Mouse (Mus musculus) CH12.LX (cell line): ENCODE results near the gene Myrip. TPM values are rescaled to one million over a fixed set of nuclear protein-coding genes. Genes with fewer than 3 reads are reported as not detected.

ENCODE experiments used
- DNase-seq: peaks from one replicate; pipeline ENCODE4 v3.0.0-alpha.2; 2013; ENCODE audit errors: extremely low read depth
- H3K27ac ChIP-seq: 2 replicates; pipeline ENCODE4 v1.5.1; 2012; ENCODE audit warnings: low read depth, mild to moderate bottlenecking, control low read depth, moderate library complexity; ENCODE audit not compliant: insufficient read depth
- H3K27me3 ChIP-seq: replicated peaks from 2 replicates; pipeline ENCODE3; 2012; ENCODE audit warnings: inconsistent platforms
- H3K36me3 ChIP-seq, 2 experiments: replicated peaks in 1 of 2; 2 replicates each; pipeline versions ENCODE3 to v1.6.1; 2012; ENCODE audit warnings: inconsistent platforms in 1 of 2, low read length in 1 of 2, mild to moderate bottlenecking in 1 of 2, mixed read lengths in 1 of 2, moderate library complexity in 1 of 2; ENCODE audit not compliant: control insufficient read depth in 1 of 2, insufficient read depth in 1 of 2
- H3K4me1 ChIP-seq, 2 experiments: 2 replicates each; pipeline ENCODE4 v1.6.1; 2012; ENCODE audit warnings: inconsistent platforms in 1 of 2, moderate library complexity in 1 of 2; ENCODE audit not compliant: insufficient read depth in 2 of 2, control insufficient read depth in 1 of 2
- H3K4me2 ChIP-seq: 2 replicates; pipeline ENCODE4 v1.6.1; 2012; ENCODE audit warnings: low read depth, mild to moderate bottlenecking, control low read depth; ENCODE audit not compliant: poor library complexity, insufficient read depth, severe bottlenecking
- H3K4me3 ChIP-seq, 3 experiments: fragments of 150-350 bp in 1 of 3; sonication (generic) in 1 of 3; replicated peaks in 1 of 3; 2 replicates each; pipeline versions ENCODE3 to v1.5.1; 2011 to 2012; ENCODE audit warnings: low read depth in 2 of 3, low read length in 2 of 3, mild to moderate bottlenecking in 2 of 3, moderate library complexity in 2 of 3, control low read depth in 1 of 3, improper control_type of control experiment in 1 of 3, inconsistent platforms in 1 of 3, mixed read lengths in 1 of 3; ENCODE audit not compliant: poor library complexity in 1 of 3
- H3K79me2 ChIP-seq: replicated peaks from 2 replicates; pipeline ENCODE4 v1.6.1; 2012; ENCODE audit warnings: mild to moderate bottlenecking, moderate library complexity; ENCODE audit not compliant: control insufficient read depth, poor library complexity, insufficient read depth, severe bottlenecking; ENCODE audit errors: extremely low read depth
- H3K9ac ChIP-seq: 2 replicates; pipeline ENCODE4 v1.6.1; 2012; ENCODE audit warnings: low read depth, mild to moderate bottlenecking, control low read depth, moderate library complexity; ENCODE audit not compliant: insufficient read depth
- H3K9me3 ChIP-seq: replicated peaks from 2 replicates; pipeline ENCODE3; 2012; ENCODE audit warnings: low read length, inconsistent platforms, mixed read lengths
- CHD2 ChIP-seq: IDR thresholded peaks from 2 replicates; pipeline ENCODE4 v1.6.1; 2011; ENCODE audit warnings: low read length, improper control_type of control experiment
- CTCF ChIP-seq, 2 experiments: IDR thresholded peaks in 1 of 2; conservative IDR thresholded peaks in 1 of 2; 2 replicates each; pipeline ENCODE4 v1.5.1; 2011 to 2012; ENCODE audit warnings: low read depth in 2 of 2, low read length in 2 of 2, improper control_type of control experiment in 1 of 2, inconsistent platforms in 1 of 2, mild to moderate bottlenecking in 1 of 2, moderate library complexity in 1 of 2
- E2F4 ChIP-seq: IDR thresholded peaks from 2 replicates; pipeline ENCODE4 v1.6.1; 2011; ENCODE audit warnings: low read depth, low read length, improper control_type of control experiment; ENCODE audit not compliant: insufficient replicate concordance
- ELF1 ChIP-seq: IDR thresholded peaks from 2 replicates; pipeline ENCODE4 v1.6.1; 2014; ENCODE audit warnings: low read depth, mild to moderate bottlenecking, inconsistent platforms, low read length, improper control_type of control experiment
- ETS1 ChIP-seq: conservative IDR thresholded peaks from 2 replicates; pipeline ENCODE4 v1.6.1; 2012; ENCODE audit warnings: low read depth, mild to moderate bottlenecking, inconsistent platforms, low read length, improper control_type of control experiment, moderate library complexity
- GABPA ChIP-seq: IDR thresholded peaks from 2 replicates; pipeline ENCODE4 v1.6.1; 2012; ENCODE audit warnings: low read depth, low read length, improper control_type of control experiment, inconsistent platforms; ENCODE audit not compliant: insufficient replicate concordance
- HCFC1 ChIP-seq: IDR thresholded peaks from 2 replicates; pipeline ENCODE4 v1.6.1; 2012; ENCODE audit warnings: low read depth, mild to moderate bottlenecking, inconsistent platforms, low read length, improper control_type of control experiment
- IRF4 ChIP-seq: IDR thresholded peaks from 2 replicates; pipeline ENCODE4 v1.6.1; 2014; ENCODE audit warnings: low read depth, mild to moderate bottlenecking, inconsistent platforms, low read length, improper control_type of control experiment
- JUN ChIP-seq: IDR thresholded peaks from 2 replicates; pipeline ENCODE4 v1.6.1; 2011; ENCODE audit warnings: low read depth, mild to moderate bottlenecking, low read length, improper control_type of control experiment, moderate library complexity; ENCODE audit not compliant: insufficient read depth
- MAFK ChIP-seq: IDR thresholded peaks from 2 replicates; pipeline ENCODE4 v1.6.1; 2011; ENCODE audit warnings: low read length, improper control_type of control experiment; ENCODE audit not compliant: insufficient replicate concordance
- MAX ChIP-seq: IDR thresholded peaks from 2 replicates; pipeline ENCODE4 v1.6.1; 2011; ENCODE audit warnings: low read length, improper control_type of control experiment
- MEF2A ChIP-seq: IDR thresholded peaks from 2 replicates; pipeline ENCODE4 v1.6.1; 2014; ENCODE audit warnings: low read depth, mild to moderate bottlenecking, inconsistent platforms, low read length, improper control_type of control experiment, borderline replicate concordance
- MYC ChIP-seq: IDR thresholded peaks from 2 replicates; pipeline ENCODE4 v1.6.1; 2011; ENCODE audit warnings: low read depth, mild to moderate bottlenecking, improper control_type of control experiment, low read length
- NELFE ChIP-seq: IDR thresholded peaks from 2 replicates; pipeline ENCODE4 v1.6.1; 2011; ENCODE audit warnings: low read depth, low read length, improper control_type of control experiment
- PAX5 ChIP-seq: IDR thresholded peaks from 2 replicates; pipeline ENCODE4 v1.6.1; 2012; ENCODE audit warnings: low read length, inconsistent platforms, mixed read lengths
- POLR2AphosphoS2 ChIP-seq: IDR thresholded peaks from 2 replicates; pipeline ENCODE4 v1.6.1; 2011; ENCODE audit warnings: low read depth, low read length, improper control_type of control experiment
- RAD21 ChIP-seq: IDR thresholded peaks from 2 replicates; pipeline ENCODE4 v1.6.1; 2011; ENCODE audit warnings: low read depth, mild to moderate bottlenecking, low read length, improper control_type of control experiment, moderate library complexity
- SIN3A ChIP-seq: IDR thresholded peaks from 2 replicates; pipeline ENCODE4 v1.6.1; 2012; ENCODE audit warnings: low read length, improper control_type of control experiment, inconsistent platforms
- SMC3 ChIP-seq: IDR thresholded peaks from 2 replicates; pipeline ENCODE4 v1.6.1; 2011; ENCODE audit warnings: low read depth, low read length, improper control_type of control experiment
- ZC3H11A ChIP-seq: IDR thresholded peaks from 2 replicates; pipeline ENCODE4 v1.6.1; 2012; ENCODE audit warnings: low read depth, mild to moderate bottlenecking, inconsistent platforms, low read length, improper control_type of control experiment
- dilution Hi-C: fragments of 300-500 bp; cut with MboI; formaldehyde crosslinking; loops from 2 replicates; pipeline ENCODE4 v1.14.3; 2020; ENCODE audit warnings: low sequenced_read_pairs; ENCODE audit not compliant: extremely low pct_unique_long_range_greater_than_20kb, extremely low pct_ligation_motif_present
- in situ Hi-C: fragments of 300-500 bp; cut with MboI; formaldehyde crosslinking; loops from 3 replicates; pipeline ENCODE4 v1.14.3; 2019; ENCODE audit warnings: low sequenced_read_pairs, low pct_ligation_motif_present, low pct_unique_long_range_greater_than_20kb, mixed read lengths
- polyA plus RNA-seq: library from polyadenylated mRNA; unstranded; fragments of >175 nt; gene quantifications from 2 replicates; pipeline ENCODE4 v1.2.1, GENCODE M21; 2012; ENCODE audit warnings: low read depth; ENCODE audit not compliant: insufficient read length
- total RNA-seq, 2 experiments: library from RNA; depleted of rRNA; stranded (reverse); fragments of 300-350 nt in 1 of 2; fragments of >200 nt in 1 of 2; gene quantifications; 2 replicates each; pipeline ENCODE4 v1.2.3; 2012 to 2014

Gene Myrip
- total and polyA plus RNA-seq, 3 experiments = not detected

- in situ Hi-C loops = no loop called here
These were observed 108.4 kb downstream of the Myrip start for GRCm38 (mm10) chr9:120409663-120410181.

GRCm38 (mm10) chr9:120410421-120410820 is 109.1 kb downstream of the Myrip start:
- Histone ChIP-seq H3K4me2 (no peak overlapping the region), H3K27ac (no peak overlapping the region), H3K9ac (no peak overlapping the region), H3K4me1 (no peaks in the 10 kb centered on the region), H3K27me3 (peaks cover 10% of the 10 kb centered on the region), H3K9me3 (no peaks in the 10 kb centered on the region), H3K79me2 (no peaks in the 10 kb centered on the region), H3K36me3 (no peaks in the 10 kb centered on the region), H3K4me3 (no peak overlapping the region)
- TF ChIP-seq SIN3A = no peak
- TF ChIP-seq CTCF (conservative IDR thresholded peaks at IDR 0.05 in 1 of 2, IDR thresholded peaks at IDR 0.05 in 1 of 2; ENCODE audit: low read depth in 2 of 2, low read length in 2 of 2) = peak; percentile 79 to 84
- TF ChIP-seq RAD21 = peak; percentile 48
- TF ChIP-seq ETS1 = no peak
- peak; percentile 62 for TF ChIP-seq SMC3
- TF ChIP-seq IRF4 = no peak
- dilution Hi-C loops = no loop called here
- in situ Hi-C loops = no loop called here
- peak; percentile 62 for DNase-seq

More at GRCm38 (mm10) chr9:120409663-120410181, 108.4 kb downstream of the Myrip start:
- no peaks in the 10 kb centered on the region for H3K36me3 ChIP-seq
- no peak for TF ChIP-seq POLR2AphosphoS2
- no peak for TF ChIP-seq MAFK
- TF ChIP-seq HCFC1 = no peak
- TF ChIP-seq ELF1 = no peak
- TF ChIP-seq MAX = no peak
- TF ChIP-seq SIN3A = no peak
- TF ChIP-seq RAD21 = no peak
- no peak for TF ChIP-seq GABPA
- TF ChIP-seq ZC3H11A = no peak
- TF ChIP-seq MEF2A = no peak
- TF ChIP-seq E2F4 = no peak
- TF ChIP-seq NELFE = no peak
- no peak for TF ChIP-seq PAX5
- TF ChIP-seq IRF4 = no peak
- no peak for TF ChIP-seq CHD2
- no peak for TF ChIP-seq SMC3
- TF ChIP-seq JUN = no peak
- TF ChIP-seq MYC = no peak
- no peak for TF ChIP-seq CTCF (conservative IDR thresholded peaks at IDR 0.05 in 1 of 2, IDR thresholded peaks at IDR 0.05 in 1 of 2; ENCODE audit: low read depth in 2 of 2, low read length in 2 of 2)
- TF ChIP-seq, all 38 proteins: peak for 0
- Histone ChIP-seq H3K27ac (no peak overlapping the region), H3K4me3 (no peak overlapping the region), H3K9me3 (no peaks in the 10 kb centered on the region), H3K27me3 (peaks cover 10% of the 10 kb centered on the region), H3K79me2 (no peaks in the 10 kb centered on the region), H3K4me2 (no peak overlapping the region), H3K4me1 (no peaks in the 10 kb centered on the region), H3K9ac (no peak overlapping the region)
- dilution Hi-C loops = no loop called here
- DNase-seq = no peak
